Comparison of ENCODE assay signal across 32 mouse cellular contexts in genomic region chr3:70385961-70386360, GRCm38 (mm10).
"Had no signal": no experiment of that assay in that cellular context is flagged by ENCODE, and none has a peak within 500 bp of the region (broad histone marks: within the 10 kb centered on the region; RNA-seq: fewer than 3 reads in every experiment).

No protein-coding gene starts in this region.

- H3K9me3 ChIP-seq: heart, embryonic 10.5 days; heart, embryonic 12.5 days; heart, embryonic 13.5 days; heart, embryonic 15.5 days; hindbrain, embryonic 10.5 days; hindbrain, embryonic 12.5 days; hindbrain, embryonic 13.5 days; hindbrain, embryonic 15.5 days; intestine, embryonic 15.5 days; kidney, embryonic 15.5 days had no signal

- DNase-seq: heart, postnatal 10 days; heart, postnatal 14 days; heart, postnatal 36 days; heart, postnatal 4 days; kidney, adult 11 months; kidney, adult 18-20 months; kidney, adult 2 months; kidney, adult 8-10 months; kidney, adult 9 months; kidney, postnatal 10 days; kidney, postnatal 14 days; kidney, postnatal 25 days; kidney, postnatal 36 days; kidney, postnatal 4 days; layer of hippocampus, adult 9-11 months; layer of hippocampus, postnatal 36 days had no signal

- H3K27me3 ChIP-seq: heart, embryonic 12.5 days; heart, embryonic 13.5 days; heart, embryonic 15.5 days; hindbrain, embryonic 12.5 days; hindbrain, embryonic 13.5 days; hindbrain, embryonic 15.5 days; intestine, embryonic 15.5 days; kidney, embryonic 15.5 days had no signal

- H3K4me2 ChIP-seq: heart, embryonic 11.5 days; heart, embryonic 12.5 days; heart, embryonic 13.5 days; heart, embryonic 15.5 days; hindbrain, embryonic 12.5 days; hindbrain, embryonic 13.5 days; hindbrain, embryonic 14.5 days; hindbrain, embryonic 15.5 days; intestine, embryonic 15.5 days; kidney, embryonic 15.5 days had no signal

- H3K27ac ChIP-seq: heart, embryonic 10.5 days; heart, embryonic 13.5 days; heart, embryonic 15.5 days; hindbrain, embryonic 10.5 days; hindbrain, embryonic 12.5 days; hindbrain, embryonic 13.5 days; hindbrain, embryonic 14.5 days; hindbrain, embryonic 15.5 days; hindbrain, postnatal 0 days; intestine, embryonic 15.5 days; kidney, embryonic 15.5 days; kidney, postnatal 0 days; layer of hippocampus, adult 2 months; left cerebral cortex, adult 2 months had no signal

- H3K9ac ChIP-seq: heart, embryonic 12.5 days; heart, embryonic 13.5 days; heart, embryonic 15.5 days; hindbrain, embryonic 12.5 days; hindbrain, embryonic 13.5 days; hindbrain, embryonic 14.5 days; hindbrain, embryonic 15.5 days; intestine, embryonic 15.5 days; kidney, embryonic 15.5 days had no signal

- H3K4me3 ChIP-seq: heart, embryonic 10.5 days; heart, embryonic 12.5 days; heart, embryonic 13.5 days; heart, embryonic 15.5 days; hindbrain, embryonic 10.5 days; hindbrain, embryonic 12.5 days; hindbrain, embryonic 13.5 days; hindbrain, embryonic 15.5 days; intestine, embryonic 15.5 days; kidney, embryonic 15.5 days; layer of hippocampus, adult 2 months; left cerebral cortex, adult 2 months had no signal

- H3K4me1 ChIP-seq: heart, embryonic 10.5 days; heart, embryonic 12.5 days; heart, embryonic 13.5 days; heart, embryonic 15.5 days; hindbrain, embryonic 10.5 days; hindbrain, embryonic 12.5 days; hindbrain, embryonic 13.5 days; hindbrain, embryonic 15.5 days; intestine, embryonic 15.5 days; kidney, embryonic 15.5 days had no signal

- H3K36me3 ChIP-seq: heart, embryonic 10.5 days; heart, embryonic 12.5 days; heart, embryonic 13.5 days; heart, embryonic 15.5 days; hindbrain, embryonic 10.5 days; hindbrain, embryonic 12.5 days; hindbrain, embryonic 13.5 days; hindbrain, embryonic 15.5 days; intestine, embryonic 15.5 days; kidney, embryonic 15.5 days had no signal
